Mouse (Mus musculus): ENCODE data around the gene Bst2. TPM values are rescaled to one million over a fixed set of nuclear protein-coding genes. Genes with fewer than 3 reads are reported as not detected.

Bst2 gene
- polyA plus RNA-seq, 1 experiment from 2014 or later = 23.4 TPM

DNA sequence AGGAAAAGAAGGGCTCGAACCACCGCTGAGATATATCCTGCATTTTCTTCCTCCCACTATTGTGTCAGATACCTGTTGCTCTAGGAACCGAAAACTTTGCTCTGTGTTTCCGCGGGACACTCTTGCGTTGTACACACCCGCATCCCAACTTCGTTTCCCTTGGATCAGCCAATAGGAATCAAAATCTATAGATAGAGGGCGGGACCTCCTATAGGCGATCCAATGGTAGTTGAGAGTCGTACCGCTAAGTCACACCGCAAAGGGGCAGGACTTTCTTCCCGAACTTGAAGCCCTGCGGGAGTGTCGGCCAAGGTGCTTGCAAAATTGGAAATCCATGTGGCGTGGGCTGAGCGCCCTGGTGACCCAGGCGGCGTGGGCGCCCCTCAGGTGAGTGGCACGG lies 48.8 kb downstream of the Bst2 start:
- H3K9me3 ChIP-seq = no peaks in the 10 kb centered on the region
- H3K4me1 ChIP-seq (replicated peaks) = peaks cover 45% of the 10 kb centered on the region
- ATAC-seq (ENCODE audit: low read depth) = peak; percentile 85
- under 1% methylated on average over 22 of the region's 22 CpGs for WGBS
- H3K9ac ChIP-seq = peak overlapping the region; percentile 85
- peak overlapping the region; percentile 88; the same call in 1 of the 2 replicates for H3K27ac ChIP-seq (replicated peaks)
- peak overlapping the region; percentile 97 for H3K4me2 ChIP-seq
- peaks cover 43% of the 10 kb centered on the region for H3K36me3 ChIP-seq
- H3K27me3 ChIP-seq = no peaks in the 10 kb centered on the region
- H3K4me3 ChIP-seq = peak overlapping the region; percentile 86

DNA sequence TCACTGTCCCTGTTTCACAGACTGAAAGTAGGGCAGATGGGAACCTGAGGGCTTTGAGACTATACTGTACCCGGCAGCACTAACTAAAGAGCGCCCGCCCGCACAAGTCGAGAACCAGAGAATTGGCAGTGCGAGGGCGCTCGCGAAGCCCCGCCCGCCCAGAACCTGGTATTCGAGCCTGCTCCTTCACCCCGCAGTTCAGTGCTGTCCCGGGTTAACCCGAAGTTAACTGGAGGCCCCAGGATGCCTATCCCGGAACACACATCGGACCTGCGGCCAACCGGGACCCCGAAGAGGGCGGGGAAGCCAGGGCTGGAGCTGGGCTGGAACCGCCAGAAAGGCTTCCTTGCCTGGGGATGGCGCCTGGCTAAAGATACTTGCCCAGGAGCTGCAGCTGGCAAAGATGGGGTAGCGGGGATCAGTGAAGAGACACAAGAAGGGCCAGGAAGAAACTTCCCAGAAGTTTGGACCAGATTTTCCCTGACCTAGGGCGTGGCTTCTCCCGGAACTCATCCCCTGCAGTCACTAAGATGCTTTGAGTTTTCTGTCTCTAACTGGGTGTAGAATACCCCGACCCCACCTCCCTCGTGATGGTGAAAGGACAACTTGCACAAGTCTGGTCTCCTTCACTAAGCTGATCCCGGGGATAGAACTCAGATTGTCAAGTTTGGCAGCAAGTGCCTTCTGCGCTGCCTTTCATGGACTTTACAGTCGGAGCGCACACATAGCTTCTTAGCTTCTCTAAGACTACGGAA lies 49.4 kb downstream of the Bst2 start, which contains the start of gene Gtpbp3:
TSS of gene Gtpbp3 (plus strand) at position 413 of the 755 bp plus-strand sequence.
- peaks cover 44% of the 10 kb centered on the region for H3K36me3 ChIP-seq
- H3K9me3 ChIP-seq = no peaks in the 10 kb centered on the region
- no peaks in the 10 kb centered on the region for H3K27me3 ChIP-seq
- H3K9ac ChIP-seq = peak within 1 kb of the TSS; percentile 85
- H3K27ac ChIP-seq (replicated peaks) = peak within 1 kb of the TSS; percentile 88
- under 1% methylated on average over 33 of the region's 33 CpGs for WGBS
- H3K4me2 ChIP-seq = peak within 1 kb of the TSS; percentile 97
- ATAC-seq (ENCODE audit: low read depth) = peak; percentile 27
- H3K4me1 ChIP-seq (replicated peaks) = peaks cover 51% of the 10 kb centered on the region
- peak within 1 kb of the TSS; percentile 86 for H3K4me3 ChIP-seq

DNA sequence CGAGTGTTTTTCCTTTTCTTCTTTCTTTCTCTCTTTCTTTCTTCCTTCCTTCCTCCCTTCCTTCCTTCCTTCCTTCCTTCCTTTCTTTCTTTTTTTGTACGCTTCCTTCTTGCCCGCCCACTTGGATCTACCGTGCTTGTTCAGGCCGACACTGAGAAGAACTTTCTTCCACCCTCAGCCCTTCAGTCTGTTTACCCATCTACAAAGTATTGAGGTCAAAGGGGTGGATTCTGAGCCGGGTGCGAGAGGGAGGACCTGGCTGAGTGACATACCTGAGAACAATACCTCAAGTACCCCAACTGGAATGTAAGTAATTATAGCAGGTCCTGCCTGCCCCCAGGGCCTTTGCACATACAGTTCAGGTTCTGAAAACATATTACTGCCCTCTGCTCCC lies 51.1 kb downstream of the Bst2 start:
- WGBS = 22% methylated on average over 7 of the region's 7 CpGs
- H3K4me3 ChIP-seq = peak overlapping the region; percentile 92
- no peaks in the 10 kb centered on the region for H3K9me3 ChIP-seq
- H3K36me3 ChIP-seq = peaks cover 42% of the 10 kb centered on the region
- peak overlapping the region; percentile 90 for H3K27ac ChIP-seq (replicated peaks)
- H3K27me3 ChIP-seq = no peaks in the 10 kb centered on the region
- peak overlapping the region; percentile 99 for H3K9ac ChIP-seq
- H3K4me1 ChIP-seq (replicated peaks) = peaks cover 67% of the 10 kb centered on the region
- peak overlapping the region; percentile 81 for H3K4me2 ChIP-seq
- no peak for ATAC-seq (ENCODE audit: low read depth)

DNA sequence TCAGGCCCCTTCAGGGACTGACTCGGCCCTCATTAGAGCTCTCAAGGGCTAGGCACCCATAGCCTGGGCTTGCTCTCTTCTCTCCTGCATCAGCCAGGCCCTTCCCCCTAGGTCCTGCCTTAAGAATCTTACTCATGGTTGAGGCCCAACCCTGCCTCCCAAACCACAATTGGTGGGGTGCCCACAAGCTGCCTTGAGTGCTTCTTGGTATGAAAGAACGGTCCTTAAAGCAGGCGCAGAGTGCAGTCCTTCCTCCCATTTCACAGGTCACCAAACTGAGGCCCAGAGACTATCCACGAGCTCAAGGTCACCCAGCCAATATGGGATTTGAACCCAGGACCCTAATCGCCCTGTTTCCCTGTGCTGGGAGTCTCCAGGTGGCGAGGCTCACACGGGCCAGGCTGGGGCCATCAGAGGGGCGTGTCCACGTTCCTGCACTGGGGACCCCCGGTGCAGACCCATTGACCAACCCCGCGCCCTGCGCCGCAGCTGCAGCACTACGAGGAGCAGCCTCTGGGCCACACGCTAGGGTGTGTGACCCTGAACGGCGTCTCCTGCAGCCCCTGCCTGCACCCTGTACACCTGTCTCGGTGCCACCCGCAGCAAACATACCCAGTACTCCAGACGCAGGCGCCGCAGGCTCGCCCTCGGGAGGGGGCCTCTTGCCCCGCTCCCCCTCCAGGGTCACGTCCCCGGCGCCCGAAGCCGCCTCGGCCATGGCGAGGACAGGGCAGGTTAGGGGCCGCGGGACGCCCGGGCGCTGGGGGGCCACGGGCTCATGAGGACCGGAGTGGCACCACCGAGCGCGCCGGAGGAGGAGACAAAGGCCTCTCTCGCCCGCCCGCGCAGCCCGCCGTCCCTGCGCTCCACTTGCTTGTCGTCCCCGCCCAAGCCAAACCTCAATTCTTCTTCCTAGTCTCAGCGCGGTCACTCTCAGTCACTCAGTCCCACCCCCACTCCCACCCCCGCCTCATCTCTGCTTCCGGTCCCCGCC lies 51.8 kb downstream of the Bst2 start, which contains the start of gene Ano8:
TSS of gene Ano8 (minus strand) at position 822 of the 994 bp plus-strand sequence.
- H3K27ac ChIP-seq (replicated peaks) = peak within 1 kb of the TSS; percentile 90
- H3K4me2 ChIP-seq = peak within 1 kb of the TSS; percentile 81
- H3K9me3 ChIP-seq = no peaks in the 10 kb centered on the region
- no peaks in the 10 kb centered on the region for H3K27me3 ChIP-seq
- H3K9ac ChIP-seq = peak within 1 kb of the TSS; percentile 99
- WGBS = 5% methylated on average over 58 of the region's 58 CpGs
- H3K4me1 ChIP-seq (replicated peaks) = peaks cover 74% of the 10 kb centered on the region
- ATAC-seq (ENCODE audit: low read depth) = peak; percentile 77
- peaks cover 42% of the 10 kb centered on the region for H3K36me3 ChIP-seq
- H3K4me3 ChIP-seq = peak within 1 kb of the TSS; percentile 92

DNA sequence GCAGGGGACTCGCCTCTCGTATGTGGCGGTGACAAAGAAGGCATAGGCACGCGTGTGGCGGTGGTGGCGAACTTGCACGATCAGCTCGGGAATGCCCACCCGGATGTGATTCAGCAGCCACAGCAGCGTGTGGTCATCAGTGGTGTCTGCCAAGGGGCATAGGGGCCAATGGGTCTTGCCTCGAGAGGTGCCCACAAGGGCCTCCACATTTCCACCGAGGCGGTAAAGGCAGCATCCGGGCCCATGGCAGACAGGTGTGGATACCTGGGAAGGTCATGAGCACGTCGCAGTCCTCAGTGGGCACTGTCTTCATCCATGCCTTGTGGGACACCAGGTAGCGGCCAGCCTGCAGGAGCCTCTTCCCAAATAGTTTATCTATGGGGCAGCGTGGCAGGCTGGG lies 52.5 kb downstream of the Bst2 start:
- Histone ChIP-seq H3K27me3 (no peaks in the 10 kb centered on the region), H3K9me3 (no peaks in the 10 kb centered on the region), H3K36me3 (peaks cover 45% of the 10 kb centered on the region), H3K4me1 (replicated peaks) (peaks cover 71% of the 10 kb centered on the region), H3K9ac (peak overlapping the region; percentile 99), H3K4me3 (peak overlapping the region; percentile 92), H3K27ac (replicated peaks) (peak overlapping the region; percentile 90; the same call in 1 of the 2 replicates), H3K4me2 (peak overlapping the region; percentile 81)
- ATAC-seq (ENCODE audit: low read depth) = no peak
- 92% methylated on average over 19 of the region's 19 CpGs for WGBS

Other genes starting within 250 kb of the Bst2 start
- 109 and 111 TPM in 2 replicates for gene Use1, start 170.6 kb downstream of the Bst2 start, polyA plus RNA-seq (2015; fragmentation: Nextera tagmentation; extraction: Ambion mirVana)
- 4.3 and 6.0 TPM in 2 replicates for gene Ocel1, start 166.2 kb downstream of the Bst2 start, polyA plus RNA-seq (2015; fragmentation: Nextera tagmentation; extraction: Ambion mirVana)
- gene Nr2f6, start 155.5 kb downstream of the Bst2 start, polyA plus RNA-seq (2015; fragmentation: Nextera tagmentation; extraction: Ambion mirVana) = 27.9 and 30.3 TPM in 2 replicates
- gene Ushbp1, start 141.7 kb downstream of the Bst2 start, polyA plus RNA-seq (2015; fragmentation: Nextera tagmentation; extraction: Ambion mirVana) = 6.1 and 7.3 TPM in 2 replicates
- gene Babam1, start 140.6 kb downstream of the Bst2 start, polyA plus RNA-seq (2015; fragmentation: Nextera tagmentation; extraction: Ambion mirVana) = 96.0 and 96.6 TPM in 2 replicates
- 8.2 and 8.4 TPM in 2 replicates for gene Ankle1, start 131.4 kb downstream of the Bst2 start, polyA plus RNA-seq (2015; fragmentation: Nextera tagmentation; extraction: Ambion mirVana)
- 127 and 145 TPM in 2 replicates for gene Abhd8, start 73.8 kb downstream of the Bst2 start, polyA plus RNA-seq (2015; fragmentation: Nextera tagmentation; extraction: Ambion mirVana)
- 208 and 237 TPM in 2 replicates for gene Mrpl34, start 72.5 kb downstream of the Bst2 start, polyA plus RNA-seq (2015; fragmentation: Nextera tagmentation; extraction: Ambion mirVana)
- 217 and 231 TPM in 2 replicates for gene Dda1, start 68.3 kb downstream of the Bst2 start, polyA plus RNA-seq (2015; fragmentation: Nextera tagmentation; extraction: Ambion mirVana)
- gene Ano8, start 51.5 kb downstream of the Bst2 start, polyA plus RNA-seq (2015; fragmentation: Nextera tagmentation; extraction: Ambion mirVana) = 6.1 and 7.8 TPM in 2 replicates
- 12.0 and 15.5 TPM in 2 replicates for gene Gtpbp3, start 49.4 kb downstream of the Bst2 start, polyA plus RNA-seq (2015; fragmentation: Nextera tagmentation; extraction: Ambion mirVana)
- 20.8 and 22.2 TPM in 2 replicates for gene Plvap, start 25.7 kb downstream of the Bst2 start, polyA plus RNA-seq (2015; fragmentation: Nextera tagmentation; extraction: Ambion mirVana)
- gene Ccdc194, start 11.7 kb downstream of the Bst2 start, polyA plus RNA-seq (2015; fragmentation: Nextera tagmentation; extraction: Ambion mirVana) = 0.17 and 0.24 TPM in 2 replicates
- gene Mvb12a, start 5.5 kb upstream of the Bst2 start, polyA plus RNA-seq (2015; fragmentation: Nextera tagmentation; extraction: Ambion mirVana) = 56.2 and 60.7 TPM in 2 replicates
- 0.25 TPM in 1 of 2 replicates, not detected in the other for gene Tmem221, start 21.4 kb upstream of the Bst2 start, polyA plus RNA-seq (2015; fragmentation: Nextera tagmentation; extraction: Ambion mirVana)
- gene Nxnl1, start 29.1 kb upstream of the Bst2 start, polyA plus RNA-seq (2015; fragmentation: Nextera tagmentation; extraction: Ambion mirVana) = not detected in 2 replicates
- gene Slc27a1, start 31.4 kb upstream of the Bst2 start, polyA plus RNA-seq (2015; fragmentation: Nextera tagmentation; extraction: Ambion mirVana) = 81.7 and 82.0 TPM in 2 replicates
- gene Pgls, start 54.7 kb upstream of the Bst2 start, polyA plus RNA-seq (2015; fragmentation: Nextera tagmentation; extraction: Ambion mirVana) = 191 and 213 TPM in 2 replicates
- gene Fam129c, start 60.2 kb upstream of the Bst2 start, polyA plus RNA-seq (2015; fragmentation: Nextera tagmentation; extraction: Ambion mirVana) = 7.8 and 8.5 TPM in 2 replicates
- 66.8 and 67.2 TPM in 2 replicates for gene Colgalt1, start 73.5 kb upstream of the Bst2 start, polyA plus RNA-seq (2015; fragmentation: Nextera tagmentation; extraction: Ambion mirVana)
- 16.6 and 17.7 TPM in 2 replicates for gene Unc13a, start 134.3 kb upstream of the Bst2 start, polyA plus RNA-seq (2015; fragmentation: Nextera tagmentation; extraction: Ambion mirVana)
- 3.9 and 4.0 TPM in 2 replicates for gene Jak3, start 138.8 kb upstream of the Bst2 start, polyA plus RNA-seq (2015; fragmentation: Nextera tagmentation; extraction: Ambion mirVana)
- 0.46 and 1.0 TPM in 2 replicates for gene Insl3, start 151.8 kb upstream of the Bst2 start, polyA plus RNA-seq (2015; fragmentation: Nextera tagmentation; extraction: Ambion mirVana)
- 0.42 and 0.59 TPM in 2 replicates for gene B3gnt3, start 164.3 kb upstream of the Bst2 start, polyA plus RNA-seq (2015; fragmentation: Nextera tagmentation; extraction: Ambion mirVana)
- 54.2 and 55.0 TPM in 2 replicates for gene Fcho1, start 188.3 kb upstream of the Bst2 start, polyA plus RNA-seq (2015; fragmentation: Nextera tagmentation; extraction: Ambion mirVana)